Mouse (Mus musculus) limb, embryonic 13.5 days (tissue): ENCODE data around the gene Ccdc88c. TPM values are rescaled to one million over a fixed set of nuclear protein-coding genes. Genes with fewer than 3 reads are reported as not detected.

Source experiments
- ATAC-seq: fragments of 200-750 bp; cut with Nextera tagmentation; 2 replicates; pipeline ENCODE4 v1.8.0; 2017; ENCODE audit warnings: low read depth, moderate number of reproducible peaks, moderate TSS enrichment; ENCODE audit not compliant: low FRiP score
- H3K27ac ChIP-seq: fragments of 300-500 bp; sonication (generic); 2 replicates; pipeline ENCODE4 v1.5.1; 2015; ENCODE audit warnings: inconsistent platforms, mild to moderate bottlenecking, moderate library complexity
- H3K27me3 ChIP-seq: fragments of 300-500 bp; sonication (generic); 2 replicates; pipeline ENCODE4 v1.6.1; 2015; ENCODE audit warnings: mild to moderate bottlenecking, inconsistent platforms
- H3K36me3 ChIP-seq: fragments of 300-500 bp; sonication (generic); 2 replicates; pipeline ENCODE4 v1.6.1; 2015; ENCODE audit warnings: inconsistent platforms, mild to moderate bottlenecking, moderate library complexity
- H3K4me1 ChIP-seq: fragments of 300-500 bp; sonication (generic); 2 replicates; pipeline ENCODE4 v1.6.1; 2015; ENCODE audit warnings: inconsistent platforms
- H3K4me2 ChIP-seq: fragments of 300-500 bp; sonication (generic); replicated peaks from 2 replicates; pipeline ENCODE4 v1.6.1; 2015; ENCODE audit warnings: inconsistent platforms, mild to moderate bottlenecking, moderate library complexity
- H3K4me3 ChIP-seq: fragments of 300-500 bp; sonication (generic); 2 replicates; pipeline ENCODE4 v1.5.1; 2015; ENCODE audit warnings: moderate library complexity, mild to moderate bottlenecking, inconsistent platforms
- H3K9ac ChIP-seq: fragments of 300-500 bp; sonication (generic); 2 replicates; pipeline ENCODE4 v1.6.1; 2015; ENCODE audit warnings: mild to moderate bottlenecking, inconsistent platforms
- H3K9me3 ChIP-seq: fragments of 300-500 bp; sonication (generic); 2 replicates; pipeline ENCODE4 v1.6.1; 2016; ENCODE audit warnings: inconsistent platforms
- WGBS: fragments of 180-500 bp; shearing (Covaris S2); methylation state at CpG from one replicate; pipeline ENCODE4 v1.1.7; 2015; 5-methylcytosine and 5-hydroxymethylcytosine counted together
- polyA plus RNA-seq: library from polyadenylated mRNA; unstranded; fragments of >200 nt; fragmentation: Nextera tagmentation; extraction: Ambion mirVana; gene quantifications from 2 replicates; pipeline ENCODE4 v1.2.1, GENCODE M21; 2015

Ccdc88c gene
- polyA plus RNA-seq, 1 experiment from 2014 or later: 3.7 TPM

GRCm38 (mm10) chr12:100931653-100932052 lies 97.2 kb downstream of the Ccdc88c start:
- no peaks in the 10 kb centered on the region for H3K4me1 ChIP-seq
- ATAC-seq: no peak
- no peak overlapping the region for H3K27ac ChIP-seq
- H3K4me2 ChIP-seq: no peak overlapping the region
- no peaks in the 10 kb centered on the region for H3K9me3 ChIP-seq
- H3K36me3 ChIP-seq: 0 out of 2 replicates have a peak, but pooled peaks cover 4% of the 10 kb centered on the region
- no peaks in the 10 kb centered on the region for H3K27me3 ChIP-seq
- H3K9ac ChIP-seq: no peak overlapping the region
- no peak overlapping the region for H3K4me3 ChIP-seq
- 87% methylated on average over 14 of the region's 14 CpGs for WGBS

GRCm38 (mm10) chr12:100928286-100928685 lies 100.6 kb downstream of the Ccdc88c start:
- Histone ChIP-seq H3K4me2 (no peak overlapping the region), H3K36me3 (0 out of 2 replicates have a peak, but pooled peaks cover 4% of the 10 kb centered on the region), H3K9me3 (no peaks in the 10 kb centered on the region), H3K27me3 (no peaks in the 10 kb centered on the region), H3K4me1 (no peaks in the 10 kb centered on the region), H3K27ac (no peak overlapping the region), H3K4me3 (no peak overlapping the region), H3K9ac (no peak overlapping the region)
- ATAC-seq: no peak
- 91% methylated on average over 9 of the region's 9 CpGs for WGBS

GRCm38 (mm10) chr12:100925644-100926619 lies 102.9 kb downstream of the Ccdc88c start:
- ATAC-seq: no peak
- H3K27me3 ChIP-seq: no peaks in the 10 kb centered on the region
- no peaks in the 10 kb centered on the region for H3K4me1 ChIP-seq
- H3K9me3 ChIP-seq: no peaks in the 10 kb centered on the region
- 65% methylated on average over 14 of the region's 14 CpGs for WGBS
- H3K9ac ChIP-seq: no peak overlapping the region
- H3K4me2 ChIP-seq: no peak overlapping the region
- no peak overlapping the region for H3K27ac ChIP-seq
- H3K36me3 ChIP-seq: no peaks in the 10 kb centered on the region
- H3K4me3 ChIP-seq: no peak overlapping the region

- Histone ChIP-seq H3K27ac (no peak overlapping the region), H3K9ac (no peak overlapping the region), H3K4me3 (no peak overlapping the region), H3K9me3 (no peaks in the 10 kb centered on the region), H3K4me2 (no peak overlapping the region), H3K4me1 (no peaks in the 10 kb centered on the region), H3K27me3 (no peaks in the 10 kb centered on the region), H3K36me3 (no peaks in the 10 kb centered on the region)
- no peak for ATAC-seq
- 83% methylated on average over 15 of the region's 15 CpGs for WGBS
Observed at GRCm38 (mm10) chr12:100924646-100925339, 104.1 kb downstream of the Ccdc88c start.

GRCm38 (mm10) chr12:100910731-100911130 lies 118.1 kb downstream of the Ccdc88c start:
- no peaks in the 10 kb centered on the region for H3K36me3 ChIP-seq
- 60% methylated on average over 12 of the region's 12 CpGs for WGBS
- peaks cover 44% of the 10 kb centered on the region for H3K27me3 ChIP-seq
- no peaks in the 10 kb centered on the region for H3K9me3 ChIP-seq
- H3K4me1 ChIP-seq: peaks cover 33% of the 10 kb centered on the region
- no peak overlapping the region for H3K4me3 ChIP-seq
- H3K4me2 ChIP-seq: no peak overlapping the region
- H3K27ac ChIP-seq: no peak overlapping the region
- ATAC-seq: 0 out of 2 replicates have a peak, but pooled peaks have one; percentile 18
- no peak overlapping the region for H3K9ac ChIP-seq

- ATAC-seq: no peak
- no peaks in the 10 kb centered on the region for H3K9me3 ChIP-seq
- 63% methylated on average over 6 of the region's 6 CpGs for WGBS
- no peak overlapping the region for H3K4me3 ChIP-seq
- H3K4me1 ChIP-seq: peaks cover 33% of the 10 kb centered on the region
- peaks cover 44% of the 10 kb centered on the region for H3K27me3 ChIP-seq
- H3K9ac ChIP-seq: no peak overlapping the region
- H3K27ac ChIP-seq: no peak overlapping the region
- H3K36me3 ChIP-seq: no peaks in the 10 kb centered on the region
- no peak overlapping the region for H3K4me2 ChIP-seq
Observed at GRCm38 (mm10) chr12:100909765-100910164, 119.1 kb downstream of the Ccdc88c start.

GRCm38 (mm10) chr12:100908298-100909034 lies 120.4 kb downstream of the Ccdc88c start:
- Histone ChIP-seq H3K36me3 (no peaks in the 10 kb centered on the region), H3K4me2 (peak overlapping the region; percentile 87), H3K9me3 (no peaks in the 10 kb centered on the region), H3K27ac (no peak overlapping the region), H3K4me1 (peaks cover 33% of the 10 kb centered on the region), H3K9ac (no peak overlapping the region; the same call in 1 of the 2 replicates), H3K4me3 (peak overlapping the region; percentile 49), H3K27me3 (peaks cover 48% of the 10 kb centered on the region)
- ATAC-seq: no peak
- WGBS: 23% methylated on average over 10 of the region's 10 CpGs

- Histone ChIP-seq H3K27me3 (peaks cover 48% of the 10 kb centered on the region), H3K4me1 (peaks cover 27% of the 10 kb centered on the region), H3K9me3 (no peaks in the 10 kb centered on the region), H3K9ac (peak within 1 kb of the TSS; percentile 61), H3K36me3 (no peaks in the 10 kb centered on the region), H3K4me3 (peak within 1 kb of the TSS; percentile 49), H3K4me2 (peak within 1 kb of the TSS; percentile 87), H3K27ac (no peak within 1 kb of the TSS)
- ATAC-seq: 0 out of 2 replicates have a peak, but pooled peaks have one; percentile 51
- 4% methylated on average over 39 of the region's 39 CpGs for WGBS
Observed at GRCm38 (mm10) chr12:100907598-100908297, 121.1 kb downstream of the Ccdc88c start, which contains the start of gene Gpr68. Gene Gpr68, minus strand, starts transcription at chr12:100908198.

GRCm38 (mm10) chr12:100906861-100907260 lies 122.0 kb downstream of the Ccdc88c start:
- Histone ChIP-seq H3K27me3 (peaks cover 56% of the 10 kb centered on the region), H3K9ac (no peak overlapping the region), H3K9me3 (no peaks in the 10 kb centered on the region), H3K36me3 (no peaks in the 10 kb centered on the region), H3K4me1 (peaks cover 20% of the 10 kb centered on the region), H3K4me3 (no peak overlapping the region), H3K27ac (no peak overlapping the region), H3K4me2 (no peak overlapping the region)
- 74% methylated on average over 5 of the region's 5 CpGs for WGBS
- no peak for ATAC-seq

- WGBS: 85% methylated on average over 9 of the region's 9 CpGs
- Histone ChIP-seq H3K4me2 (no peak overlapping the region), H3K27me3 (peaks cover 71% of the 10 kb centered on the region), H3K4me1 (peaks cover 20% of the 10 kb centered on the region), H3K9me3 (no peaks in the 10 kb centered on the region), H3K36me3 (no peaks in the 10 kb centered on the region), H3K4me3 (no peak overlapping the region), H3K27ac (no peak overlapping the region), H3K9ac (no peak overlapping the region)
- no peak for ATAC-seq
Observed at GRCm38 (mm10) chr12:100903761-100904160, 125.1 kb downstream of the Ccdc88c start.

GRCm38 (mm10) chr12:100901386-100901785 lies 127.5 kb downstream of the Ccdc88c start:
- Histone ChIP-seq H3K36me3 (no peaks in the 10 kb centered on the region), H3K27ac (no peak overlapping the region), H3K4me3 (no peak overlapping the region), H3K9me3 (no peaks in the 10 kb centered on the region), H3K27me3 (peaks cover 71% of the 10 kb centered on the region), H3K4me2 (no peak overlapping the region), H3K4me1 (peaks cover 20% of the 10 kb centered on the region), H3K9ac (no peak overlapping the region)
- no peak for ATAC-seq
- WGBS: 72% methylated on average over 6 of the region's 6 CpGs
